Mouse (Mus musculus) heart, adult 18-20 months (tissue): ENCODE data around the gene Cdk4. TPM values are rescaled to one million over a fixed set of nuclear protein-coding genes. Genes with fewer than 3 reads are reported as not detected.
A peak's percentile ranks its signal among the peaks of the same experiment; 100 is the strongest.

ENCODE experiments used
- DNase-seq, 2 experiments: peaks; one replicate each; pipeline ENCODE4 v3.0.0; 2021 to 2022; ENCODE audit warnings: mixed read lengths in 1 of 2
- total RNA-seq, 2 experiments: library from RNA; stranded (reverse); gene quantifications; 2 replicates each; pipeline ENCODE4 v1.2.3; 2021

The Cdk4 gene
- total RNA-seq, 2 experiments from 2014 or later: 81.5 to 84.1 TPM

DNA sequence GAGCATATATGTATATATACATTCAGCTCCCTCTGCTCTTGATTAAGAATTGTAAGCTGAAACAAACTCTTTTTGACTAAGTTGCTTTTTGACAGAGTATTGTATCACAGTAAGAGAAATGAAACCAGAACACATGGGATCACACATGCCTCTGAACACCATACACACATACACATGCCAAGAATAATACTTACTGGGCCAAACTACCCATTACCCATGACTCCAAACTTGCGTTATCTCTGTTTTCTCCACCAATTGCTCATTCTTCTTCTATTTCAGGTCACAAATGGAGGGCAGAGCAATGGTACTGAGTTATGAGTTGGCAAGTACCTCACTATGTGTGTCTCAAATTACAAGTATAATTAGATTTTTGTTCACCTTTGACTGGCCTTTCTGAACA lies 10.6 kb downstream of the Cdk4 start:
- DNase-seq: no peak

DNA sequence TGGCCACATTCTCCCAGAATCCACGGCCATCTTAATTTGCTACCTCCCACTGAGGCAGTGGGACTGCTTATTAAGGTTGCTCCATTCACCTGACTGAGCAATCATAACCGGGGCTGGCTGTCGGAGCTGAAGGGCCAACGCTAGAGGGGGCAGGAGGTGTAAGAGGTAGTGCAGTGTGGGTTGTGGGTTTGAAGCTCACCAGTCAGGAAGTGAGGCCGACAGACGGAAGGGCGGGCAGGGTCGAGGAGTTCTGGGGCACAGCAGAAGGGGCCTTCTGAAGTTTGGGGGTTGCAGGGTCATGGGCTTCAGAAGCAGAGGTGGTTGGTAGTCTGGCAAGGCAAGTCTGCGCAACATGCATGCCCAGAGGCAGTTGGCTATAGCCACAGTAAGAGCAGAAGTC lies 11.7 kb downstream of the Cdk4 start, which contains the start of gene Agap2:
Agap2 (plus strand) TSS at position 205 of the 400 bp plus-strand sequence.
- no peak for DNase-seq

- DNase-seq: peak in 1 of 2 experiments; percentile 55
Observed at GRCm38 (mm10) chr10:127075651-127076050, 12.3 kb downstream of the Cdk4 start.

GRCm38 (mm10) chr10:127076082-127076481 lies 12.7 kb downstream of the Cdk4 start:
- no peak for DNase-seq

- no peak for DNase-seq
Observed at GRCm38 (mm10) chr10:127077515-127077914, 14.2 kb downstream of the Cdk4 start.

- DNase-seq: no peak
Observed at GRCm38 (mm10) chr10:127078001-127078676, 14.8 kb downstream of the Cdk4 start.

GRCm38 (mm10) chr10:127078677-127079575 lies 15.6 kb downstream of the Cdk4 start:
- DNase-seq: peak in 1 of 2 experiments; percentile 65

GRCm38 (mm10) chr10:127079665-127080391 lies 16.5 kb downstream of the Cdk4 start:
- no peak for DNase-seq

- DNase-seq: peak; percentile 67 to 79
Observed at GRCm38 (mm10) chr10:127080901-127081780, 17.8 kb downstream of the Cdk4 start.

GRCm38 (mm10) chr10:127081996-127082620 lies 18.8 kb downstream of the Cdk4 start:
- DNase-seq: no peak

DNA sequence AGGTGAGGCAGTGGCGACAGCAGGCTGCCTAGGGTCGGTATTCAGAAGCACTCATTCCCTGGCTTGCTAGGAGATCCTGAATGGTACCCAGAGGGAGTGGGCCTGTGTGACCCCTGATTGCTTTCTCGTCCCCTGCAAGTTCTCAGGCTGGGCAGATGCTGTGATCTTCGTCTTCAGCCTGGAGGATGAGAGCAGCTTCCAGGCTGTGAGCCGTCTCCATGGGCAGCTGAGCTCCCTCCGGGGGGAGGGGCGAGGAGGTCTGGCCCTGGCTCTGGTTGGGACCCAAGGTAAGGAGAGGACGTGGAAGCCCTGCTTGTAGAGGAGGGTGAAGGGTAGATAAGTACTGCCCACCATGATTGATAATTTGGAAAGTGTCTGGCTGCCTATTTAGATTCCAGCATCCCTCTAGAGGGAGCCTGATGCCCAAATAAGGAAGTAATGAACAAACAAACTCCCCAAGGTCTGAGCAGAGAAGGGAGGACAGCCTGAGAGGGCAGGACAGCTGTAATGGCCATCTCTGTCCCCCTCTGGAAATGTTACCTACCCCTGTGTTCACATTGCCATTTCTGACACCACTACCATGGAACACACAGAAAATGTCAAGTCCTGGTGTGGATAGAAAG lies 20.1 kb downstream of the Cdk4 start:
- no peak for DNase-seq

DNA sequence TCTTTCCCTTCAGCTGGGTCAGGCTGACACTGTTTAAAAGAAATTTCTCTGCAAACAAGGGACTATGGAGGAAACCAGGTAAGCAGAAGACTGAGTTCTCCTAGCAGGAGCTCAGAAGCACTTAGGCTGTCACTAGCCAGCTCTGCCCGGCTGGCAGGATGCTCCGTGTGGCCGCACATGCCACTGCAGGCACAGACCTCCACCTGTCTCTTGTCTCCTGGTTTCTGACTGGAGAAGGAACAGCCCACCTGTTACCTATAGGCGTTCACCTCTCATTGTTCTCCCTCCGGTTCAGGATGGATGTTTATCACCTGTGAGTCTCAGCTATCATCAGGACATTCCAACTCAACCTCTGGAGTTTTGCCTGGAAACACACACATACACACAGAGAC lies 20.6 kb downstream of the Cdk4 start:
- DNase-seq: no peak

DNA sequence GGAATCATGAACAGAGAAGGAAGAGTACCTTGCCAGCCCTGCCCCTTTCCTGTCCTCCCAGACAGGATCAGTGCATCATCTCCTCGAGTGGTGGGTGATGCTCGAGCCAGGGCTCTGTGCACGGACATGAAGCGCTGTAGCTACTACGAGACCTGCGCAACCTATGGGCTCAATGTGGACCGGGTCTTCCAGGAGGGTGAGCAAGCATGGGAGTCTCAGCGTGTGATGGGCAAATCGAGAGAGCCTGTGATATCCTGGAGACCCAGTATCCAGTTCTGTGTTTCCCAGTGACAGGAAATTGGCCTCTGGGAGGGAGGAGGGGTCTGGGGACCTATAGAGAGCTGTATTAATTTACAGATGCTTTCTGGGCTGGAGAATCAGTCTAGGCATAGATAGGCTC lies 21.7 kb downstream of the Cdk4 start:
- DNase-seq: no peak

DNA sequence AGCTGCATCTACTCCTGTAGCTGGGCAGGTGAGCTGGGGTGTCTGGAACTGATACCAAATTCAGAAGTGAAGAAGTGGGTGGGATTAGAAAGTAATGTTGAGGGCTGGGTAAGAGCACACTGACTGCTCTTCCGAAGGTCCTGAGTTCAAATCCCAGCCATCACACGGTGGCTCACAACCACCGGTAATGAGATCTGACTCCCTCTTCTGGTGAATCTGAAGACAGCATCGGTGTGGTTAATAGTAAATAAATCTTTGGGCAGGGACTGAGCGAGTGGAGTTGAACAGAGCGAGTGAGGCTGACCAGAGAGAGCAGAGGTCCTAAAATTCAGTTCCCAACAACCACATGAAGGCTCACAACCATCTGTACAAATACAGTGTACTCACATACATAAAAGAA lies 22.3 kb downstream of the Cdk4 start:
- DNase-seq: no peak

GRCm38 (mm10) chr10:127090560-127091411 lies 27.5 kb downstream of the Cdk4 start:
- peak; percentile 39 to 68 for DNase-seq

- peak in 1 of 2 experiments; percentile 24 for DNase-seq
Observed at GRCm38 (mm10) chr10:127091507-127092396, 28.4 kb downstream of the Cdk4 start.

- DNase-seq: no peak
Observed at GRCm38 (mm10) chr10:127092742-127093141, 29.4 kb downstream of the Cdk4 start.

GRCm38 (mm10) chr10:127094382-127094802 lies 31.1 kb downstream of the Cdk4 start:
- no peak for DNase-seq
